Mouse (Mus musculus) forebrain, embryonic 14.5 days (tissue): ENCODE measurements around the gene Bloc1s1. TPM values are rescaled to one million over a fixed set of nuclear protein-coding genes. Genes with fewer than 3 reads are reported as not detected.

Experiments
- ATAC-seq: fragments of 200-750 bp; cut with Nextera tagmentation; 2 replicates; pipeline ENCODE4 v1.8.0; 2017; ENCODE audit warnings: mild to moderate bottlenecking, moderate library complexity
- DNase-seq: peaks from one replicate; pipeline ENCODE4 v3.0.0-alpha.2; 2015; ENCODE audit warnings: low spot score
- H3K27ac ChIP-seq: fragments of 300-500 bp; sonication (generic); 2 replicates; pipeline ENCODE4 v1.5.1; 2014; ENCODE audit warnings: low read depth, mild to moderate bottlenecking, control low read depth, low read length, moderate library complexity
- H3K27me3 ChIP-seq: fragments of 300-500 bp; sonication (generic); replicated peaks from 2 replicates; pipeline ENCODE4 v1.6.1; 2014; ENCODE audit warnings: low read length, control low read depth, mixed read lengths; ENCODE audit not compliant: control insufficient read depth, insufficient read depth
- H3K36me3 ChIP-seq: fragments of 300-500 bp; sonication (generic); 2 replicates; pipeline ENCODE4 v1.6.1; 2014; ENCODE audit warnings: low read length, control low read depth; ENCODE audit not compliant: control insufficient read depth, insufficient read depth
- H3K4me1 ChIP-seq: fragments of 300-500 bp; sonication (generic); 2 replicates; pipeline ENCODE4 v1.6.1; 2014; ENCODE audit warnings: antibody characterized with exemption, low read length, control low read depth; ENCODE audit not compliant: control insufficient read depth, insufficient read depth
- H3K4me2 ChIP-seq: fragments of 300-500 bp; sonication (generic); 2 replicates; pipeline ENCODE4 v1.6.1; 2014; ENCODE audit warnings: mild to moderate bottlenecking, control low read depth, low read length
- H3K4me3 ChIP-seq: fragments of 300-500 bp; sonication (generic); 2 replicates; pipeline ENCODE4 v1.5.1; 2014; ENCODE audit warnings: low read depth, low read length, control low read depth
- H3K9ac ChIP-seq: fragments of 300-500 bp; sonication (generic); 2 replicates; pipeline ENCODE4 v1.6.1; 2014; ENCODE audit warnings: mild to moderate bottlenecking, low read length, control low read depth, moderate library complexity
- H3K9me3 ChIP-seq: fragments of 300-500 bp; sonication (generic); replicated peaks from 2 replicates; pipeline ENCODE4 v1.6.1; 2016; ENCODE audit warnings: low read length, control low read depth, mixed read lengths; ENCODE audit not compliant: control insufficient read depth
- WGBS: fragments of 180-500 bp; shearing (Covaris S2); extraction: QIAGEN DNeasy Blood & Tissue Kit; methylation state at CpG from one replicate; pipeline ENCODE4 v1.1.7; 2014; 5-methylcytosine and 5-hydroxymethylcytosine counted together
- polyA plus RNA-seq: library from polyadenylated mRNA; unstranded; fragments of >200 nt; fragmentation: Nextera tagmentation; extraction: Ambion mirVana; gene quantifications from 2 replicates; pipeline ENCODE4 v1.2.1, GENCODE M21; 2014

The Bloc1s1 gene
- polyA plus RNA-seq, 1 experiment from 2014 or later, result 295 TPM

- no peaks in the 10 kb centered on the region for H3K4me1 ChIP-seq
- no peak for DNase-seq
- no peak for ATAC-seq
- no peaks in the 10 kb centered on the region for H3K9me3 ChIP-seq
- no peak overlapping the region for H3K9ac ChIP-seq
- no peaks in the 10 kb centered on the region; the same call in 1 of the 2 replicates for H3K27me3 ChIP-seq
- 76% methylated on average over 5 of the region's 5 CpGs for WGBS
- no peak overlapping the region for H3K4me3 ChIP-seq
- H3K4me2 ChIP-seq, result no peak overlapping the region
- H3K36me3 ChIP-seq, result no peaks in the 10 kb centered on the region
- H3K27ac ChIP-seq, result no peak overlapping the region
Observed at GRCm38 (mm10) chr10:128904812-128905211, 19.0 kb downstream of the Bloc1s1 start.

- H3K27ac ChIP-seq, result no peak overlapping the region
- no peaks in the 10 kb centered on the region for H3K9me3 ChIP-seq
Observed at GRCm38 (mm10) chr10:128902409-128902988, 21.3 kb downstream of the Bloc1s1 start.

GRCm38 (mm10) chr10:128901409-128901808 is 22.4 kb downstream of the Bloc1s1 start:
- no peak overlapping the region for H3K9ac ChIP-seq
- no peaks in the 10 kb centered on the region for H3K27me3 ChIP-seq
- 81% methylated on average over 1 of the region's 1 CpGs for WGBS
- no peaks in the 10 kb centered on the region for H3K36me3 ChIP-seq
- no peak overlapping the region for H3K4me3 ChIP-seq
- ATAC-seq (no peak), DNase-seq (no peak)
- peaks cover under 1% of the 10 kb centered on the region; the same call in 1 of the 2 replicates for H3K4me1 ChIP-seq
- H3K4me2 ChIP-seq, result no peak overlapping the region
- no peaks in the 10 kb centered on the region for H3K9me3 ChIP-seq
- H3K27ac ChIP-seq, result no peak overlapping the region

More at GRCm38 (mm10) chr10:128902409-128902988, 21.3 kb downstream of the Bloc1s1 start:
- no peak overlapping the region for H3K4me3 ChIP-seq
- H3K4me1 ChIP-seq, result no peaks in the 10 kb centered on the region
- DNase-seq (no peak), ATAC-seq (no peak)
- no peaks in the 10 kb centered on the region for H3K36me3 ChIP-seq
- no peak overlapping the region for H3K9ac ChIP-seq
- WGBS, result 84% methylated on average over 3 of the region's 3 CpGs
- H3K4me2 ChIP-seq, result no peak overlapping the region
- H3K27me3 ChIP-seq, result no peaks in the 10 kb centered on the region

- H3K4me1 ChIP-seq, result peaks cover 3% of the 10 kb centered on the region; the same call in 1 of the 2 replicates
- H3K36me3 ChIP-seq, result no peaks in the 10 kb centered on the region
- ATAC-seq, result no peak
- no peak within 1 kb of the TSS for H3K4me3 ChIP-seq
- WGBS, result 80% methylated on average over 3 of the region's 3 CpGs
- no peaks in the 10 kb centered on the region for H3K9me3 ChIP-seq
- no peak within 1 kb of the TSS for H3K4me2 ChIP-seq
- peaks cover 4% of the 10 kb centered on the region for H3K27me3 ChIP-seq
- no peak within 1 kb of the TSS for H3K9ac ChIP-seq
- no peak for DNase-seq
- no peak within 1 kb of the TSS for H3K27ac ChIP-seq
Observed at GRCm38 (mm10) chr10:128900698-128901097, 23.1 kb downstream of the Bloc1s1 start, which contains the start of gene Cd63. Gene Cd63, plus strand, starts transcription at chr10:128900989.

- Histone ChIP-seq H3K9ac (no peak overlapping the region), H3K27ac (no peak overlapping the region), H3K4me2 (no peak overlapping the region), H3K9me3 (no peaks in the 10 kb centered on the region), H3K36me3 (no peaks in the 10 kb centered on the region), H3K4me1 (peaks cover 3% of the 10 kb centered on the region; the same call in 1 of the 2 replicates), H3K4me3 (no peak overlapping the region), H3K27me3 (peaks cover 6% of the 10 kb centered on the region)
- ATAC-seq (no peak), DNase-seq (no peak)
- WGBS, result 80% methylated on average over 6 of the region's 6 CpGs
Observed at GRCm38 (mm10) chr10:128899759-128900490, 23.9 kb downstream of the Bloc1s1 start.

- H3K9ac ChIP-seq, result no peak overlapping the region
- WGBS, result 13% methylated on average over 1 of the region's 1 CpGs
- H3K36me3 ChIP-seq, result no peaks in the 10 kb centered on the region
- no peak overlapping the region for H3K4me2 ChIP-seq
- ATAC-seq (peak; percentile 32; the same call in 1 of the 2 replicates), DNase-seq (peak; percentile 79)
- H3K27ac ChIP-seq, result peak overlapping the region; percentile 1; the same call in 1 of the 2 replicates
- H3K4me3 ChIP-seq, result no peak overlapping the region
- H3K4me1 ChIP-seq, result peaks cover 8% of the 10 kb centered on the region; the same call in 1 of the 2 replicates
- peaks cover 6% of the 10 kb centered on the region for H3K27me3 ChIP-seq
- H3K9me3 ChIP-seq, result no peaks in the 10 kb centered on the region
Observed at GRCm38 (mm10) chr10:128897501-128897900, 26.3 kb downstream of the Bloc1s1 start.

GRCm38 (mm10) chr10:128896807-128897206 is 27.0 kb downstream of the Bloc1s1 start:
- Histone ChIP-seq H3K4me2 (no peak overlapping the region), H3K27ac (no peak overlapping the region), H3K36me3 (no peaks in the 10 kb centered on the region), H3K9ac (no peak overlapping the region), H3K27me3 (peaks cover 6% of the 10 kb centered on the region), H3K4me3 (no peak overlapping the region), H3K9me3 (no peaks in the 10 kb centered on the region), H3K4me1 (peaks cover 8% of the 10 kb centered on the region; the same call in 1 of the 2 replicates)
- no peak for ATAC-seq
- WGBS, result 36% methylated on average over 1 of the region's 1 CpGs
- DNase-seq, result no peak

- no peak overlapping the region for H3K4me3 ChIP-seq
Observed at GRCm38 (mm10) chr10:128895952-128896693, 27.7 kb downstream of the Bloc1s1 start.

More at GRCm38 (mm10) chr10:128895952-128896693, 27.7 kb downstream of the Bloc1s1 start:
- Histone ChIP-seq H3K27ac (no peak overlapping the region), H3K4me2 (peak overlapping the region; percentile 32), H3K36me3 (no peaks in the 10 kb centered on the region), H3K9ac (0 out of 2 replicates have a peak overlapping the region, but pooled peaks have one; percentile 4), H3K4me1 (peaks cover 8% of the 10 kb centered on the region; the same call in 1 of the 2 replicates), H3K27me3 (peaks cover 6% of the 10 kb centered on the region), H3K9me3 (no peaks in the 10 kb centered on the region)
- ATAC-seq, result 0 out of 2 replicates have a peak, but pooled peaks have one; percentile 11
- peak; percentile 68 for DNase-seq
- WGBS, result 3% methylated on average over 17 of the region's 17 CpGs
